Mouse (Mus musculus) CH12.LX (cell line): ENCODE measurements at regions not wholly inside any gene's neighbourhood (a gene's known extent, or its start where the extent isn't known, plus 50 kb on each side); places are given as distances from the start of the nearest gene placed in this dataset.

ENCODE experiments used
- CTCF ChIP-seq, 2 experiments: IDR thresholded peaks in 1 of 2; conservative IDR thresholded peaks in 1 of 2; 2 replicates each; pipeline ENCODE4 v1.5.1; 2011 to 2012; ENCODE audit warnings: low read depth in 2 of 2, low read length in 2 of 2, improper control_type of control experiment in 1 of 2, inconsistent platforms in 1 of 2, mild to moderate bottlenecking in 1 of 2, moderate library complexity in 1 of 2
- EP300 ChIP-seq: IDR thresholded peaks from 2 replicates; pipeline ENCODE4 v1.6.1; 2011; ENCODE audit warnings: low read length, improper control_type of control experiment
- MAX ChIP-seq: IDR thresholded peaks from 2 replicates; pipeline ENCODE4 v1.6.1; 2011; ENCODE audit warnings: low read length, improper control_type of control experiment
- MAZ ChIP-seq: IDR thresholded peaks from 2 replicates; pipeline ENCODE4 v1.6.1; 2012; ENCODE audit warnings: low read depth, mild to moderate bottlenecking, inconsistent platforms, low read length, improper control_type of control experiment, moderate library complexity
- MEF2A ChIP-seq: IDR thresholded peaks from 2 replicates; pipeline ENCODE4 v1.6.1; 2014; ENCODE audit warnings: low read depth, mild to moderate bottlenecking, inconsistent platforms, low read length, improper control_type of control experiment, borderline replicate concordance
- MYC ChIP-seq: IDR thresholded peaks from 2 replicates; pipeline ENCODE4 v1.6.1; 2011; ENCODE audit warnings: low read depth, mild to moderate bottlenecking, improper control_type of control experiment, low read length
- NELFE ChIP-seq: IDR thresholded peaks from 2 replicates; pipeline ENCODE4 v1.6.1; 2011; ENCODE audit warnings: low read depth, low read length, improper control_type of control experiment
- POLR2A ChIP-seq: IDR thresholded peaks from 2 replicates; pipeline ENCODE4 v1.6.1; 2011; ENCODE audit warnings: low read depth, mild to moderate bottlenecking, improper control_type of control experiment, low read length
- POLR2AphosphoS2 ChIP-seq: IDR thresholded peaks from 2 replicates; pipeline ENCODE4 v1.6.1; 2011; ENCODE audit warnings: low read depth, low read length, improper control_type of control experiment
- TBP ChIP-seq: conservative IDR thresholded peaks from 2 replicates; pipeline ENCODE4 v1.6.1; 2011; ENCODE audit warnings: low read depth, low read length, improper control_type of control experiment
- TCF12 ChIP-seq: IDR thresholded peaks from 2 replicates; pipeline ENCODE4 v1.6.1; 2014; ENCODE audit warnings: low read depth, mild to moderate bottlenecking, inconsistent platforms, low read length, improper control_type of control experiment
- USF1 ChIP-seq: IDR thresholded peaks from 2 replicates; pipeline ENCODE4 v1.6.1; 2014; ENCODE audit warnings: low read depth, mild to moderate bottlenecking, inconsistent platforms, low read length, improper control_type of control experiment

DNA sequence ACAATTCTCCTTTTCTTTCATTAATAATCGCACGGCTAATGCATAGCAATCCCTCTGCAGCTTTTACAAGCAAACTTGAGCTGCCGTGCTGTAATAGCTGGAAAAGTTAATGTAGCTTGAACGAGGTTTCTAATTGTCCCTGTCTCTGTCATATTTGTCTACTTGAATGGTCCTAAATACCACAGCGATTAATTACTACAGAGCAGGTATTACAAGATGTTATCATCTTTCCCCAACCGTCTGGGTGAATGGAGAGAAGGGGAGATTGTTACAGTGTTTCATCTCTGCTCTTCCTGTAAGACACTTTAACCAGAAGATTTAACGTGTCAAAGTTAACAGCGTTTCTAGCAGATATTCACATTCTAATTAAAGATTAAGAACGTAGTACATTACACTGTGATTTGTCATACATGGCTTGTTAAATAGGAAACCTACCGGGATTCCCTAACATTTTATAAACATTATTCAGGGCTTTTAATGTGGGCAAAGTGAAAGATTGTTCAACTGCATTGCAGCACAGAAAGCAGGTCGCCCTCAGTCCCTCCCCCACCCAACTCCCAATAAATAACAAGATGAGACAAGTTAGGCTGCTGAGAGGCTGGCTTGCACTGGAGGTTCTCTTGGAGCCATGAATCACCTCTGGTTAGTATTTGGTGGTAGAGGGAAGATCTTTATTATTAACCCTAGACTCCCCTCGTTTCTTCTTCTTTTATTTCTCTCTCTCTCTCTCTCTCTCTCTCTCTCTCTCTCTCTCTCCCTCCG, 436.2 kb upstream of the Pou3f3 start:
- TF ChIP-seq EP300: no peak
- TF ChIP-seq MAZ: no peak
- TF ChIP-seq TCF12: no peak
- no peak for TF ChIP-seq POLR2AphosphoS2
- TF ChIP-seq NELFE: no peak
- TF ChIP-seq CTCF (conservative IDR thresholded peaks at IDR 0.05 in 1 of 2, IDR thresholded peaks at IDR 0.05 in 1 of 2; ENCODE audit: low read depth in 2 of 2, low read length in 2 of 2): no peak
- TF ChIP-seq POLR2A: no peak
- no peak for TF ChIP-seq TBP
- no peak for TF ChIP-seq USF1
- no peak for TF ChIP-seq MAX
- TF ChIP-seq MYC: no peak
- no peak for TF ChIP-seq MEF2A
